Mouse (Mus musculus) stomach, embryonic 14.5 days (tissue): ENCODE results near the gene Kcnh4. TPM values are rescaled to one million over a fixed set of nuclear protein-coding genes. Genes with fewer than 3 reads are reported as not detected.

Experiments
- ATAC-seq: fragments of 200-750 bp; cut with Nextera tagmentation; 2 replicates; pipeline ENCODE4 v1.8.0; 2017; ENCODE audit warnings: low read depth, moderate TSS enrichment; ENCODE audit not compliant: insufficient number of reproducible peaks, insufficient read depth, low FRiP score
- H3K27ac ChIP-seq: fragments of 300-500 bp; sonication (generic); 2 replicates; pipeline ENCODE4 v1.5.1; 2014; ENCODE audit warnings: mild to moderate bottlenecking, low read length, moderate library complexity, mixed read lengths
- H3K27me3 ChIP-seq: fragments of 300-500 bp; sonication (generic); 2 replicates; pipeline ENCODE4 v1.6.1; 2014; ENCODE audit warnings: low read length, control low read depth, mixed read lengths; ENCODE audit not compliant: control insufficient read depth, insufficient read depth
- H3K36me3 ChIP-seq: fragments of 300-500 bp; sonication (generic); 2 replicates; pipeline ENCODE4 v1.6.1; 2014; ENCODE audit warnings: mild to moderate bottlenecking, control low read depth, low read length, moderate library complexity, mixed read lengths; ENCODE audit not compliant: control insufficient read depth, insufficient read depth
- H3K4me1 ChIP-seq: fragments of 300-500 bp; sonication (generic); 2 replicates; pipeline ENCODE4 v1.6.1; 2014; ENCODE audit warnings: low read length, control low read depth, mixed read lengths; ENCODE audit not compliant: control insufficient read depth, insufficient read depth
- H3K4me2 ChIP-seq: fragments of 300-500 bp; sonication (generic); replicated peaks from 2 replicates; pipeline ENCODE4 v1.6.1; 2014; ENCODE audit warnings: low read depth, low read length, control low read depth
- H3K4me3 ChIP-seq: fragments of 300-500 bp; sonication (generic); 2 replicates; pipeline ENCODE4 v1.5.1; 2014; ENCODE audit warnings: low read depth, low read length, control low read depth
- H3K9ac ChIP-seq: fragments of 300-500 bp; sonication (generic); replicated peaks from 2 replicates; pipeline ENCODE4 v1.6.1; 2014; ENCODE audit warnings: low read depth, mild to moderate bottlenecking, control low read depth, low read length, moderate library complexity, mixed read lengths
- H3K9me3 ChIP-seq: fragments of 300-500 bp; sonication (generic); 2 replicates; pipeline ENCODE4 v1.6.1; 2016; ENCODE audit warnings: low read depth, low read length, control low read depth; ENCODE audit not compliant: control insufficient read depth
- WGBS: fragments of 180-500 bp; shearing (Covaris S2); extraction: QIAGEN DNeasy Blood & Tissue Kit; methylation state at CpG from one replicate; pipeline ENCODE4 v1.1.7; 2014; 5-methylcytosine and 5-hydroxymethylcytosine counted together
- polyA plus RNA-seq: library from polyadenylated mRNA; unstranded; fragments of >200 nt; fragmentation: Nextera tagmentation; extraction: Ambion mirVana; gene quantifications from 2 replicates; pipeline ENCODE4 v1.2.1, GENCODE M21; 2014

The Kcnh4 gene
- polyA plus RNA-seq, 1 experiment from 2014 or later = 0.25 TPM

DNA sequence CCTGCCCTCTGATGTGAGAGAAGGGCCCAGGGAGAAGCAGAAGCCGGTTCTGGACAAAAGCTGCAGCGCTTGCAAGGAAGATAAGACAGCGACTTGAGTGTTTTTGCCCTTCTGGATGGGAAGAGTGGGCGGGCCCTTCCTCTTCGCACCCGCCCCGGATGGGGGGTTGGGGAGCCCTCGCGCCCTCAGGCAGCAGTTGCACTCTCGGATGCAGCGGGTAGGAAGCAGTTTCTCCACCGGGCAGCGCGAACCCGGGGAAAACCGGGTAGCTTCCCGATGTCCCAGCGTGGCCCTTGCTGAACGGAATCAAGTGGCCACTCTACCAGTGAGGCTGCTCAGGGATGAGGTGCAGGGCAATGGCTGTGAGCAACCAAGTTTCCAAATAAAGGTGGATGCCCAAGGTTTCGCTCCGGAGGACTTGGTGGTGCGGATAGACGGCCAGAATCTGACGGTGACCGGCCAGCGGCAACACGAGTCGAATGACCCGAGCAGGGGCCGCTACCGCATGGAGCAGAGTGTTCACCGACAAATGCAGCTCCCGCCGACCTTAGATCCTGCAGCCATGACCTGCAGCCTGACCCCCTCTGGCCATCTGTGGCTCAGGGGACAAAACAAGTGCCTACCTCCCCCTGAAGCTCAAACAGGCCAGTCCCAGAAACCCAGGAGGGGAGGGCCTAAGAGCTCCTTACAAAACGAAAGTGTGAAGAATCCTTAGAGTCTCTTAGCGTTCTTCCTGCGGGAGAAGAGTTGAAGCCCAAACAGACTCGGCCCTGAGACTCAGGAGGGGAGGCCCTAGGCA lies 45.8 kb downstream of the Kcnh4 start, which contains the start of gene Hspb9:
Gene Hspb9, plus strand, starts transcription at position 116 of the 799 bp plus-strand sequence.
- Histone ChIP-seq H3K4me3 (peak within 1 kb of the TSS; percentile 18; the same call in 1 of the 2 replicates), H3K9me3 (no peaks in the 10 kb centered on the region), H3K36me3 (peaks cover 33% of the 10 kb centered on the region), H3K9ac (no peak within 1 kb of the TSS; the same call in 1 of the 2 replicates), H3K4me2 (peak within 1 kb of the TSS; percentile 53), H3K27ac (peak within 1 kb of the TSS; percentile 12; the same call in 1 of the 2 replicates), H3K27me3 (no peaks in the 10 kb centered on the region), H3K4me1 (peaks cover 14% of the 10 kb centered on the region)
- 8% methylated on average over 38 of the region's 38 CpGs for WGBS
- no peak for ATAC-seq

DNA sequence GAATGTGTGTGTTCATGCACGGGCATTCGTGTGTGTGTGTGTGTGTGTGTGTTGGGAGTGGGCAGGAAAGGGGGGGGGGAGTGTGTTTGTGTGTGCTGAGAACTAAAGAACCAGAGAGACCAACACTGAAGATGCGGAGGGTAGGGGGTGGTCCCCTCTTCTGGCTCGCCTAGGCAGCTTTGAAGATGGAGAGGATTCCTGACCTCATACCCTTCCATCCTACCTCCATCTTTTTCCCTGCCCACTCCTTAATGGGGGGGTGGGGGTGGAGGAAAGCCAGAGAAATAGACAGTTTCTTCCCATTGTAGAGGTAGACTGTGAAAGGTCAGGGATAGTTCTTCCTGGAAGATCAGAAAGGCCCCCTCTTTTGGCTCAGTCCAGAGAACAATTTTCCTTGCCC lies 46.6 kb downstream of the Kcnh4 start:
- Histone ChIP-seq H3K4me2 (peak overlapping the region; percentile 53), H3K36me3 (peaks cover 40% of the 10 kb centered on the region), H3K27ac (no peak overlapping the region; the same call in 1 of the 2 replicates), H3K9me3 (no peaks in the 10 kb centered on the region), H3K4me3 (no peak overlapping the region), H3K9ac (no peak overlapping the region), H3K4me1 (peaks cover 14% of the 10 kb centered on the region), H3K27me3 (no peaks in the 10 kb centered on the region)
- no peak for ATAC-seq
- WGBS = 59% methylated on average over 4 of the region's 4 CpGs

DNA sequence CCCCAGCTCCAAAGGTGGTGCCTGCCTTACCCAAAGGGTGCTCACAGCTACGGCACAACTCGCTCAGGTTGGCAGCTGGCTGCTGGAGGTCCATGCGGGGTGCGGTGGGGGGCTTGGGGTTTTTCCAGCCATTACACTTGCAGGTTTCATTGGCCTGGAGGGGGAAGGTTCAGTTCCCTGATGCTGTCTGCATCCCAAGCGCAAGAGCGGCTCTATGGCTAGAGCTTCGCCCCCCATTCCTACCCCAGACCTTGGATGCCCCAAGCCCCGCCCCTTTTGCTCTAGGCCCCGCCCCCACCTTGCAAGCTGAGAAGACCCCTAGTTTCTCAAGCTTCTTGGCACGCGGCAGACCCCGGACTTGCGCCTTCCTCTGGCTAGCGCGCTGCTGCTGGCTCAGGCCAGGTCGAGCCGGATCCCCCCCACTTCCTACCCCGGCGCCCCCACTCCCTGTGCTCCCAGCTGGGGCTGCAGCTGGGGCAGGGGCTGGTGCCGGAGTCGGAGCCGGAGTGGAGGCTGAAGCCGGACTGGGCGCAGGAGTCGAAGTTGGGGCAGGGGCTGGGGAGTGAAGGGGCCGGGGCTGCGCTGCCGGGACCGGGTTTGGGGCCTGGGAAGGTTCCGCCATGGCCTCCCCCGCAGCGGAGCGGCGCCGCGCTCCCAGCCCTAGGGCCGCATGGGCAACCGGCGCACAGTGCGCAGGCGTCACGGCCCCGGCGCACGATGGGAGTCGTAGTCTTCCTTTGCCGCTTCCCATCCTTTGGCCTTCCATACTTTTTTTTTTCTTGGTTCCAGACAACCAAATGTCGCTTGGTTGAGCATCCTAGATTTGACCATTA lies 47.7 kb downstream of the Kcnh4 start, which contains the start of gene Kat2a:
Gene Kat2a, minus strand, starts transcription at position 683 of the 833 bp plus-strand sequence.
- 2% methylated on average over 48 of the region's 48 CpGs for WGBS
- H3K9ac ChIP-seq = peak within 1 kb of the TSS; percentile 74
- no peaks in the 10 kb centered on the region for H3K9me3 ChIP-seq
- H3K27me3 ChIP-seq = no peaks in the 10 kb centered on the region
- peak within 1 kb of the TSS; percentile 74; the same call in 1 of the 2 replicates for H3K27ac ChIP-seq
- H3K4me3 ChIP-seq = peak within 1 kb of the TSS; percentile 86
- peak; percentile 86 for ATAC-seq
- H3K4me2 ChIP-seq = peak within 1 kb of the TSS; percentile 53
- peaks cover 44% of the 10 kb centered on the region for H3K36me3 ChIP-seq
- H3K4me1 ChIP-seq = peaks cover 14% of the 10 kb centered on the region

DNA sequence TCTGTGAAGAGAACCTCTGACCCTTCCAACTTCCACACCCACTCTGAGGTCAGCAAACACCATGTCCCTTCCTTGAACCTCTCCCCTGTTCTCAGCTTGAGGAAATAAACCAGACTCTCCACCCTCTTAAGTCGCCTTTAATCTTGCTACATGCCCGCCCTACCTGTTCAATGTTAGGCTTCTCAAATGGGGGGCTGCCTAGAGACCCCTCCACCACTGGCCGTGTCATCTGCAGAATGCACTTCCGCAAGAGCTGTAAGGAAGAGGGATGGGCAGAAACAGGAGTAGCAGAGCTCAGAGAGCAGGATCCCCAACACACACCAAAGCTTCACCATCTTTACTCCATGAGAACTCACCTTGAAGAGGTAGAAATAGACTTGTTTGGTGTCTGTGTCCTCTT lies 48.8 kb downstream of the Kcnh4 start:
- WGBS = 70% methylated on average over 4 of the region's 4 CpGs
- H3K4me2 ChIP-seq = peak overlapping the region; percentile 42; the same call in 1 of the 2 replicates

DNA sequence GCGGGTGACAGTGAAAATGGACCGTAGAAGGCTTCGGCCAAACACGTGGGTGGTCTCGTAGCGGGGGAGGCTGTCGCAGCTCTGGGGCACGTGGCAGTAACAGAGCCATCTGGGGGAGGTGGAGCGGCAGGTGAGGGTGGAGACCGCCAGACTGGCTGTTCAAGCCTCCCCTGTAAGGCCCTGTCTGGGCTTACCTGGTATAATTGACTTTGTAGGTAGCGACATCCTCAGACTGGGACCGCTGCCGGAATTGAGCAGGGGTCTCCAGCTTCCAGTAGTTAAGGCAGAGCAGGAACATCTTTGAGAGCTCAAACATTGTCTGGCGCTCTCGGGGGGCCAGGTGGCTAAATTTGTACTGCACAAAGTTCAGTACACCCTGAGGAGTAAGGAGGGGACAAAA lies 49.2 kb downstream of the Kcnh4 start:
- Histone ChIP-seq H3K4me3 (no peak overlapping the region), H3K4me1 (peaks cover 14% of the 10 kb centered on the region), H3K9ac (no peak overlapping the region), H3K4me2 (no peak overlapping the region), H3K36me3 (peaks cover 44% of the 10 kb centered on the region), H3K9me3 (no peaks in the 10 kb centered on the region), H3K27me3 (no peaks in the 10 kb centered on the region), H3K27ac (no peak overlapping the region)
- 90% methylated on average over 15 of the region's 15 CpGs for WGBS
- ATAC-seq = no peak

More for the DNA sequence above, 48.8 kb downstream of the Kcnh4 start:
- no peak for ATAC-seq
- Histone ChIP-seq H3K36me3 (peaks cover 44% of the 10 kb centered on the region), H3K9me3 (no peaks in the 10 kb centered on the region), H3K27ac (no peak overlapping the region), H3K4me1 (peaks cover 14% of the 10 kb centered on the region), H3K9ac (no peak overlapping the region), H3K4me3 (no peak overlapping the region), H3K27me3 (no peaks in the 10 kb centered on the region)

GRCm38 (mm10) chr11:100709201-100709810 lies 50.4 kb downstream of the Kcnh4 start:
- Histone ChIP-seq H3K27ac (no peak overlapping the region), H3K4me2 (no peak overlapping the region), H3K9me3 (no peaks in the 10 kb centered on the region), H3K4me3 (no peak overlapping the region), H3K9ac (no peak overlapping the region), H3K27me3 (no peaks in the 10 kb centered on the region), H3K4me1 (peaks cover 13% of the 10 kb centered on the region), H3K36me3 (peaks cover 48% of the 10 kb centered on the region)
- 91% methylated on average over 9 of the region's 9 CpGs for WGBS
- no peak for ATAC-seq

DNA sequence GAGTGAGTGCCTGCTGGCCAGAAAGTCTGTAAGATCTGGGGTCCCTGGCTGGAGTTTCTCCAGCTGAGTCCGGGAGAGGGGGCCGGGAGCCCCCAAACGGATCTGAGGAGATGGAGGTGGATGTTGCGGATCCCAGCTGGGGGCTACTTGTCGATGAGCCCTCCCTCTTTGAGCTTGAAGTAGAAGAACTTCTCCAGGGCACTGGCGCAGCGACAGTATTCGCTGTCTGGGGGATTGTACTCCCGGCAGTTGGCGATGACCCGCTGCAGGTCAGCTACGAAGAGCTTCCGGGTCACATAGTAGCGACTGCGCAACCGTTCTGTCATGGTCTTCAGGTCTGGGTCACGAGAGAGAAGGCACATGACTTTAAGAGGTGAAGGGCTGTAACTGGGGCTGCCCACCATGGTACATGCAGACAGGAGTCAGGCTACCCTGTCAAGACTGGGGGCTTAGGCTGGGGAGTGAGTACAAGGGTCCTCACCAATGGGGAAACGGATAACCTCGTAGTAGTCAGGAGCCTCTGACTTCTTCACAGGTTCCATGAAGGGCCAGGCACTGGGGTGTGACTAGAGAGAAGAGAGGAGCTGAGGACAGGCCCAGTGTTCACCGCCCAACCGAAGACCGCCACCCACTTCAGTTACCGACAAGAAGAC lies 54.5 kb downstream of the Kcnh4 start:
- Histone ChIP-seq H3K27ac (no peak overlapping the region), H3K9me3 (no peaks in the 10 kb centered on the region), H3K36me3 (peaks cover 46% of the 10 kb centered on the region), H3K4me1 (peaks cover 3% of the 10 kb centered on the region; the same call in 1 of the 2 replicates), H3K4me2 (no peak overlapping the region), H3K27me3 (no peaks in the 10 kb centered on the region), H3K4me3 (no peak overlapping the region), H3K9ac (no peak overlapping the region)
- ATAC-seq = no peak
- 93% methylated on average over 23 of the region's 23 CpGs for WGBS
